Mouse (Mus musculus): ENCODE data around the gene Acsf2.

The Acsf2 gene

GRCm38 (mm10) chr11:94548041-94548784 is 53.5 kb downstream of the Acsf2 start:
- peak in 1 of 2 experiments; percentile 50 for DNase-seq (ENCODE audit: low spot score in 2 of 2)

GRCm38 (mm10) chr11:94547271-94547670 is 54.4 kb downstream of the Acsf2 start:
- no peak for DNase-seq (ENCODE audit: low spot score in 2 of 2)

GRCm38 (mm10) chr11:94546381-94546780 is 55.3 kb downstream of the Acsf2 start:
- DNase-seq (ENCODE audit: low spot score in 2 of 2) = no peak

- DNase-seq (ENCODE audit: low spot score in 2 of 2) = no peak
Measured at GRCm38 (mm10) chr11:94544422-94544821, 57.2 kb downstream of the Acsf2 start.

- DNase-seq (ENCODE audit: low spot score in 2 of 2) = peak; percentile 91 to 92
Measured at GRCm38 (mm10) chr11:94543932-94544331, 57.7 kb downstream of the Acsf2 start.

GRCm38 (mm10) chr11:94543344-94543743 is 58.3 kb downstream of the Acsf2 start:
- DNase-seq (ENCODE audit: low spot score in 2 of 2) = no peak

GRCm38 (mm10) chr11:94542400-94542799 is 59.3 kb downstream of the Acsf2 start:
- no peak for DNase-seq (ENCODE audit: low spot score in 2 of 2)

- no peak for DNase-seq (ENCODE audit: low spot score in 2 of 2)
Measured at GRCm38 (mm10) chr11:94539761-94540160, 61.9 kb downstream of the Acsf2 start.

- no peak for DNase-seq (ENCODE audit: low spot score in 2 of 2)
Measured at GRCm38 (mm10) chr11:94538733-94539292, 62.9 kb downstream of the Acsf2 start.

GRCm38 (mm10) chr11:94533171-94533570 is 68.5 kb downstream of the Acsf2 start:
- no peak for DNase-seq (ENCODE audit: low spot score in 2 of 2)

GRCm38 (mm10) chr11:94528879-94529278 is 72.8 kb downstream of the Acsf2 start:
- DNase-seq (ENCODE audit: low spot score in 2 of 2) = no peak

- no peak for DNase-seq (ENCODE audit: low spot score in 2 of 2)
Measured at GRCm38 (mm10) chr11:94526171-94526879, 75.3 kb downstream of the Acsf2 start.

GRCm38 (mm10) chr11:94521219-94521843 is 80.3 kb downstream of the Acsf2 start, which contains the start of gene Mycbpap:
Gene Mycbpap, minus strand, starts transcription at chr11:94521742.
- DNase-seq (ENCODE audit: low spot score in 2 of 2) = peak; percentile 45 to 48

GRCm38 (mm10) chr11:94513452-94513851 is 88.2 kb downstream of the Acsf2 start:
- no peak for DNase-seq (ENCODE audit: low spot score in 2 of 2)

GRCm38 (mm10) chr11:94508976-94509375 is 92.7 kb downstream of the Acsf2 start:
- DNase-seq (ENCODE audit: low spot score in 2 of 2) = no peak

Data from frontal cortex, postnatal 25 days (tissue).